Mouse (Mus musculus): Measurements from ENCODE around the gene Trim69.

GRCm38 (mm10) chr2:122162529-122162928, 2.0 kb downstream of the Trim69 start:
- no peak for TF ChIP-seq CTCF (IDR thresholded peaks at IDR 0.05; ENCODE audit: borderline replicate concordance, control insufficient read depth, extremely low read depth, insufficient read depth, low read length, poor library complexity)
- TF ChIP-seq POLR2A (IDR thresholded peaks at IDR 0.05; ENCODE audit: control insufficient read depth, extremely low read depth, insufficient read depth, low read length, poor library complexity), result no peak

Measured in thymus, adult 2 months (tissue).